Mouse (Mus musculus) gastrocnemius, postnatal 36 days (tissue): ENCODE results near the gene Sdk2. TPM values are rescaled to one million over a fixed set of nuclear protein-coding genes. Genes with fewer than 3 reads are reported as not detected.

Experiments
- DNase-seq, 2 experiments: peaks; one replicate each; pipeline ENCODE4 v3.0.0; 2022
- intact Hi-C: fragments of 180-260 bp; cut with DNase I; formaldehyde crosslinking; loops from one replicate; pipeline ENCODE4 v1.15.1; 2025
- total RNA-seq, 2 experiments: library from RNA; stranded (reverse); gene quantifications; 2 replicates each; pipeline ENCODE4 v1.2.3; 2021

The Sdk2 gene
- total RNA-seq, 2 experiments from 2014 or later: 0.54 to 0.59 TPM

DNA sequence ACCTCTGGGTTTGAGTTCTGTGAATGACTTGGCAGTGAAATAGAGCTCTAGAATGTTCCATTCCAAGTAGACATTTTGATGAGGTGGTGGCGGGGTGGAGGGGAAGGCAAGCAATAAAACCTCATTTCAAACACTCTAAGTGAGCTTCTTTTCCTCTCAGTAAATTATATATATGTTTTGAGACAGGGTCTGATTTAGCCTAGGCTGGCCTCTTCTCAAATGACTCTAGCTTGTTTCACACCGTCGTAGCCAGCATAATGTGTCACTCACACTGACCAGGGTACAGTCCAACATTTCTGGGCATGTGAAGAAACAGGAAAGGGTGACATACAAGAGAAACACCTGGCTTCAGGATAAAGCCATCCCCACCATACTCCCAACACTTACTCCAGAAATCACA, 68.1 kb downstream of the Sdk2 start:
- intact Hi-C loops: no loop called here
- DNase-seq: no peak

DNA sequence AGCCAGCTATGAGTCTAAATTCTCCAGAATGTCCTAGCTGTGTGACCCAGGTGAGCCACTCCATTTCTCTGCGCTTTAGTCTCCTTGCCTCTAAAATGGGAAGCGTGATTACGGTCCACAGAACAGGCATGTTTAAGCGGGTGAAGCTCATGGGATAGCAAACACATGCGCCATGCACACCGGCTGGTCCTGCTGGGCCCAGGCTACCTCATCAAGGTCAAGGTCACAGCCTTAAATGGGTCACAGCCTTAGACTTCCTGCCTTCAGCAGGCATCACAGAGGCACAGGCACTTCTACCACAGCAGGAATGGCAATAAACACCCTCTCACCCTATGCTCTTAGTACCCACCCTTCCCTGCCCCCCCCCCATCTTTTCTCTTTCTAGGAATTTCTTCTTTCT, 72.9 kb downstream of the Sdk2 start:
- intact Hi-C loops: loop anchor here (5.0 kb wide), 1 partner anchor 73 kb away; the partner anchor contains the start of gene Sdk2
- no peak for DNase-seq

DNA sequence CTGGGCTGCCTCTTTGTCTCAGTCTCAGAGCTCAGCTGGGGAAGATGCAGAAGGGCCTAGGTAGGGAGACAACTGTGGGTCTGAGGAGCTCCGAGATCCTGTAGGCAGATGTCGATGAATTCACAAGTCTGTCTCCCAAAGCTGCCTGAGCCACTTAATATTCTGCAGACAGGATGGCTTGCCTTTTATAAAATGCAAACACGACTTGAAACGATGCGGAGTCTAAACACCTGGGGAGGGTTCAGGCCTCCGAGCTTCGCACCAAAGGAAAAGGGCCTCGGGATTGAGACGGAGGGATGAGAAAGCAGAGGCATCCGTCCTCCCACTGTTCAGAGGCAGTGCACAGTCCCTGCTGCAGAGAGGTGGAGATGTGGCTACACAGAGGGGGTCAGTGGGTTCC, 74.0 kb downstream of the Sdk2 start:
- intact Hi-C loops: loop anchor here (5.0 kb wide), 1 partner anchor 74 kb away; the partner anchor contains the start of gene Sdk2
- DNase-seq: no peak

DNA sequence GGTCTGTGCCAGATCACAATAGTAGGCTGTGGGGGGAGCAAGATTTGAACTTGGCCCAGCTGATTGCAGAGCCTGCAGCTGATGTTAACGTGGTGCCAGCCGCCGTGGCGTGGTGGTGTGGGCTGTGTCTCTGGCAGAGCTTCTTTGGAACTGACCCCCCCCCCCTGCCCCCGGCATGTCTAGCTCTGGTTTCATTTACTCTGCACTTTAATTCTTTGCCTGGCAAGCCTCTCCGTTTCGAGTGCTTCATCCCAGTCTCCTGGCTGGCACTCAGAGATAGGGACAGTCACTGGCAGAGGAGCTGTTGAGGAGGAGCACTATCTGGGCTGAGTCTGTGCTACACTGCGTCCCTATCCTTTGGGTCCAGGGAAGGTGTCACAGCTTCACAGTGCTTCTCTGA, 75.0 kb downstream of the Sdk2 start:
- intact Hi-C loops: loop anchor here (5.0 kb wide), 1 partner anchor 75 kb away; the partner anchor contains the start of gene Sdk2
- DNase-seq: peak in 1 of 2 experiments; percentile 9

DNA sequence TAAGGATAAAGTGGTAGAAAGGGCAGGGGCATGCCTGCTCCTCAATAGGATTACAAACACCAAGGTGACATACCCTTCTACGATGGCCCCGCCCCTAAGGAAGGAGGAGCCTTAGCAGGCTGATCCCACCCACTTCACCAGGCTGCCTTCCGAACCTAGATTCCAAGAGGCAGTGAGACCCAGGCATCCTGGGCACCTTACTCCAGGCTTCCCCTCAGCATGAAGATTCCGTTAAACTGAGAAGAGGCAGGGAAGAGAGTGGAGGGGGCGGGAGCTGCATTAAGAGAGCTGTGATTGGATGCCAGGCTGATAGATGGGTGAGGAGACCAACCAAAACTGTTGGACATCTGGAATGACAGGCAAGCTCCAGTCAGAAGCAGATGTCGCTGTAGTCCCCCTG, 76.4 kb downstream of the Sdk2 start:
- intact Hi-C loops: loop anchor here (5.0 kb wide), 1 partner anchor 77 kb away; the partner anchor contains the start of gene Sdk2
- DNase-seq: peak; percentile 41 to 62

DNA sequence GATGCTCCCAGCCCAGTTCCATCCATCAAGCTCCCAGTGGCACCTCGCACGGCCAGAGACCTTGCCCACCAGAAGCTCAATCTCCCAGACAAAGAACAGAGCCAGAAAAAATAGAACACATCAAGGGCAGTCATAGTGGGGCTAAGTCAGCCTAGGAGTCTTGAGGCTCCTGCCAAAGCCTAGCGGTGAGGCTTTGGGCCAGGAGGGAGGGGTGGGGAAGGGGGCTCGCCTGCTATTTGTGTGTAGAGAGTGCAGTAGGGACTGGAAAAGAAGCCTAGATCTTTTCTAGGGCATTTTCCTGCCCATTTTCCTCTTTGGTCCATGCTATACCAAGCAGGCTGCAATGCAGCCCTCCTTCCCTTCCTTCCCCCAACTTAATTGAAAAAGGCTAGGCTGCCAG, 76.8 kb downstream of the Sdk2 start:
- intact Hi-C loops: loop anchor here (5.0 kb wide), 1 partner anchor 77 kb away; the partner anchor contains the start of gene Sdk2
- no peak for DNase-seq

DNA sequence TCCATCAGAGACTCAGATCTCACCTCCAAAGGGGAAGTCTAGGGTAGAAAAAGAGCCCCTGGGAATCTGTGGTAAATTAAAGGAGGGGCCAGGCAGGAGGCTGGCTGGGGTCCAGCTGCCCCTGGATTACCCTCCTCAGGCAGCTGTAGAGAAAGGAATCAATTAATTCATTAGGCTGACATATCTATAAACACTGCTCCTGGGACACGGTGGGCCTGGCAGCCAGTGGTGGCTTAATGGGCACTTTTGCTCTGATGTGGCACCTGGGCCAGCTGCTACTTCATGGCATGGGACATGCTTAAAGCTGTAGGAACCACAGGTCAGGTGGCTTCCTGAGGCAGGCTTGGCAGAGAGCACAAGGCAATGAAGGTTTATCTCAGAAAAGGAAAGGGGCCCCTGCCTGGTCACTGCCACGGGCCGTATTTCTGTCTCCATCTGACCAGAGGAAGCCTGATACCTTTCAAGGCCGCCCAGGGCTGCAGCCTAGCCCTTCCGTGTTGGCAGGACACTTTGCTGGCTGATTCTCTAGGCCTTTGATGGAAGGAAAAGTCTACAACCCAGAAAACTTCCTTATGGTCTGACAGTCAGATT, 80.9 kb downstream of the Sdk2 start:
- DNase-seq: no peak
- intact Hi-C loops: no loop called here

DNA sequence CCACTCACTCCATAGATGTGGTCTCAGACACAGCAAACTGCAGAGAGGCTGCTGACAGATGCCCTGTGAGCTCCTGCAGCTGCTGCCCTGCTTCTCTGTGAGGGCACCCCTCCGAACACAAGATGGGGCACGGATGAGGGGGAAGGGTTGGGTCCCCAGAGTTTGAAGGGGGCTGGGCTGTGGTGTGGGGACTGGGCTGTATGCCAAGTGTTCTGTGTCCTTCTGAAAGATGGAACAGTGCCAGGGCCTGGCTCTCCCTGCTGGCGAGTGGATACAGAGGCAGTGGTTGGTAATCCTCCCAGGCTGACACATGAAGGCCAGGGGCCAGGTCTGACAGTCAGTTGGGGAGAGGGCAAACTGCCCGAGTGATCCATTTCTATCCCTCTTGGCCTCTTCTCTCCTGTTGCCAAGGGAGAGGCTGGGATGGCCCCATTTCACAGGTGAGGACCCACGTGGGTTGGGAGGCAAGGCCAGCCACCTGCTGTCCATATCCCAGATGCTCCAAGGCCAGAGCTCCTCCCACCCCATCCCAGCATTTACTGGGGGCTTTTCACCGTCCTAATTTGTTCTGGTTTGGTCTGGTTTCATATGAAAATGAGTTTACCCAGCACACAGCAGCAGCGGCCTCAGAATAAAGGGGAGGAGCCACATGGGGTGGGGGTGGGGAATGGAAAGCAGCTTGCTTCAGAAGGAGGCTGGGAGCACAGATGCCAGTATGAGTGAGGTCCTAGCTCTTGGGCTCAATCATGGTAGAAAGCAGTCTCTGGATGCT, 84.9 kb downstream of the Sdk2 start:
- intact Hi-C loops: no loop called here
- DNase-seq: no peak

DNA sequence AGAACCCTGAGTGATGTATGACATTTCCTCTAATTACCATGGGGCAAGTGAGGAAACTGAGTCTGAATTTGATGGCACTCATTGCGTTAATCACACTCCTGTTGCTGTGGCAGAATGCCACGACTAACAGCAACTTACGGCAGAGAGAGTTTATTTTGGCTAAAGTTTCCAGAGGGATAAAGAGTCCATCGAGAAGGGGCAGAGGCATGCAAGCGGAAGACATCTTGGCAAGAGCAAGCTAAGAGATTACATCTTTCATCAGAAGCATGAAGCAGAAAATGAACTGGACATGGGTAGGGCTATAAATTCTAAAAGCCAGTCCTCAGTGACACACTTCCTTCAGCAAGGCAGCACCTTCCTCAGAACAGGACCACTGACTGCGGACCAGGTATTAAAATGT, 85.8 kb downstream of the Sdk2 start:
- intact Hi-C loops: no loop called here
- DNase-seq: no peak

DNA sequence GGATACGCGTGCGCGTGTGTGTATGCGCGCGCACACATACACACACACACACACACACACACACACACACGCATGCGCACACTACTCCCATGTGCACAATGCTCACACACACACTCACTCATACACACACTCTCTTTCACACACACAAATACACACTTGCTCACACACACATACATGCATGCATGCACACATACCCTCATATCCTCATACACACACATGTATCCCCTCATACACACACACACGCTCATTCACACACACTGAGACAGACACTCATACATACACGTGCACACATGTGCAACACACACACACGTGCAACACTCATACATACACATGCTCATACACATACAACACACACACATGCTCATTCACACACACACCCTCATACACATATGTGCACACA, 88.5 kb downstream of the Sdk2 start:
- DNase-seq: no peak
- intact Hi-C loops: no loop called here

DNA sequence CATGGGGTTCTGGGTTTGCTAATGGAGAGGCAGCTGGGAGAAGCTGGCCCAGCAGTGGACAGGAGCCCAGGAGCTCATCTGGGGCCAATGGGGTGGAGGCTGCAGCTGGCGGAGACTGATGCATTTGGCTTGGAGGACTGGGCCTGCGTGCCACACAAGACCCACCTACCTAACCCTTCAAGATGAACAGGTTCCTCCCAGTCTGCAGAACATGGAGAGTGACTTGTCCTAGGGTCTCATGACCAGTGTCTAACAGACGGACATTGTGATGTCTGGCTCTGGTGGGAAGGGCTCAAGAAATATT, 91.2 kb downstream of the Sdk2 start:
- intact Hi-C loops: no loop called here
- no peak for DNase-seq

DNA sequence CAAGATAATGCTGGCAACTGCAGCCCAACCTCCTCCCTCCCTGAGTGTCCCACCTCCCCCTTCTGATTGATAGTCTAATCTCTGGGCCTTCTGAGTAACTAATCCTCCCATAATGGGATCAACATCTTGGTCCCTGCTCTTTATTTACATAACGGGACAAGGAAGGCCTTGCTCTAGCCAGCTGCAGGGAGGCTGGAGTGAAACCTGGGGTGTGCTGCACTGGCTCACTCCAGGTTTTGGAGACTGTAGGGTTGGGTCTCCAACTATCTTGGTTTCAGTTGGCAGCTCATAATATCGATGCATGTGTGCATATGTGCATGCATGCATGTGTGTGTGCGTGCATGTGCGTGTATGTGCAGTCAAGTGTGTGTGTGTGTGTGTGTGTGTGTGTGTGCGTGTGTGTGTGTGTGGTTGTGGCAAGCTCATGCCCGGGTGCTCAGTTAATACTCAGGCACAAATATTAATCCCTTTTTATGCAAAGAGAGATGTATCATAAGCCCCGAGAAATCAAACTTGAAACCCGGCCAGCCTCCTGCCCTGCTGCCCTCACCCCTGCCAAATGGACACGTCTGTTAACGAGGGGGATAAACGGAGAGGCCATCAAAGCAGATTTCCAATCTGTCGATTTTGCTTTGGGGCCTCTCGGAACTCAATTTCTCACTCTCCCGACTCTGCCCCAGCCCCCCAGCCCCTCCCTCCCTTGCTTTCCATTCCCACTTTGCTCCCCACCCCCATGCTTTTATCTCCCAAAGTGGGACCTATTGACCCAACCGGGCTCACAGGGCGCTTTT, 91.8 kb downstream of the Sdk2 start:
- no peak for DNase-seq
- intact Hi-C loops: no loop called here

DNA sequence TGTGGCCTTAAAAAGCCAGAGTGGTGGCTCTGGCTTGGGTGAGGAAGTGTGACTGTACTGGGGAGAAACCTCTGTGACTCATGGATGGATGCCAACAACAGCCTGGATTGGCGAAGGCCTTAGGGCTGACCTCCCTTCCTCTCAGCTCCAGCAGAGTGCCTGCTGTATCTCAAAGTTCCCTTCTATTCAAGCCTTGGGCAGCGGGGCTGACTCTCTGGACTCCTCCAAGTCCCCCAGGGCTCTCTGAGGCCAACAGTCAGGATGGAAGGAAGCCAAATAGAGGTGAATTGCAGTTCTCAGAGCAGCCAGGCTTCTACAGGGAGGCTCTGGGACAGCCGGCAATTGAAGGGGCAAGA, 94.4 kb downstream of the Sdk2 start:
- peak in 1 of 2 experiments; percentile 6 for DNase-seq
- intact Hi-C loops: no loop called here

DNA sequence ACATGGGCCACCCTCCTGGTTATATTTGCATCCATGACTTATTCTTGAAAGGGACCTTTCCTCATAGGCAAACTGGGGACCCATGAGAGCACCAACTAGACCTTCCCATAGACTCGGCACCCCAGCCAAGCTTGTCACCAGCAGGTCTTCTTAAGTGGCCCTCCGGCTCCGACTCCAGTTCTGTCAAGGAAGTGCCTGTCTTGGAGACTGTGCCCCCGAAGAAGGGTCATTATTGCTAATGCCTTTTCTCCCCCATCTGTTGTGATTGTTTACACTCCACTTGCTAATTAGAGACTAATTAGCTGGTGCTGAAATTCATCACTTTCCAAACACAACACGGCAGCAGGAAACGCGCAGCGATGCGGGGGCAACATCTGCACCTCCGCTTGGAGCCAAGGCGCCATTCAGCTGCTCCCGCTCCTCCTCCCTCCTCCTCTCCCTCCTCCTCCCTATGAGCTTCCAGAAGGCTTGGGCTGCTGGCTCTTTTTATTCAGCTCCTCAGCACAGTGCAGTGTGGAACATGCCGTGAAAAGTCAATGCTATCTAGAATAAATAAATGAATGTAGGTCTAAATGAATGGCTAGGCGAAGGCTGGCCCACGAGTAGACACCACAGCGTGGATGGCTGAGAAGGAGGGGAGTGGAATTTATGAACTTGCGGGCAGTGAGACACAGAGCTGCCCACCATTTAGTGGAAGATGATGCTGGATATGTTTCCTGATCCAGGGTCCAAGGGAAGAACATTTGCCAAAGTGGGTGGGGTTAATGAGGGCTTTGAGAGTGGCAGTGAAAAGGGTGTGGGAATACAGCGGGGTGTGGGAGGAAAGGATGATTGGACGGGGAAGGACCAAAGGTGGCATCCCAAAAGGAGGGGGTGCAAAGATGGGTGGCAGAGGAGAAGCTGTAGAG, 95.0 kb downstream of the Sdk2 start:
- no peak for DNase-seq
- intact Hi-C loops: no loop called here

DNA sequence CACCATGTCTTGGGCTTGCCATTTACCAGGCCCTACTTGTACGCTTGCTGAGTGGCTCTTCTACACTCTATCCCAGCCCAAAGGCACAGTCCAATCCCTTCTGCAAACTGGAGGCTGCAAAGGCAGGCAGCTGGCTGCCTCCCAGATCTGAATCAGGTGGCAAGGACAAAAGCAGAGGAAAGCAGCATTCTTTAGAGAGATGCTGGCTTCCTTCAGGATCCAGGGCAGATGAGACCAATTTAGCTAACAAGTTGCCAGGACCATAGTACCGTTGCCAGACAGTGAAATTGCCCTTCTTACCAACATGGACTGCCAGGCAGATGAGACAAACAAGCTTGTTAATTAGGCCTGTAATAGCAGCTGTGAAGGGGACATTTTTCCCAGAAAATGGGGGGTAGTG, 96.8 kb downstream of the Sdk2 start:
- no peak for DNase-seq
- intact Hi-C loops: no loop called here

DNA sequence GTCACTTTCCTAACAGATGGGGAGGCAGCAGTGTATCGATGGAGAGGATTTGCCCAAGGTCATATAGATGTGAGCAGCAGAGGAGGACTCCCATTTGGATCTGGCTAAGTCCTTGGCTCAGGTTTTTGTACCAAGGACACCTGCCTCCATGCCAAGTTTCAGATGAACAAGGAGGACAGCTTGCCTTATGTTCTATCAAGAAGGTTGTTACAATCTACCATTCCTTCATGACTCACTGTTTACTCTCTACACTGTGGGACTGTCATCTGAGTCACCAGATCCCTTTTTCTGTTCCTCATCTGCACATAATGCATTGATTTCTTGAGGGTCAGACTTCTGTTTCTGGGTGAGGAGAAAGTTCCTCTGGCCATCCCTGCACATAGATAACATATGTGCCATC, 101.6 kb downstream of the Sdk2 start:
- DNase-seq: no peak
- intact Hi-C loops: no loop called here

DNA sequence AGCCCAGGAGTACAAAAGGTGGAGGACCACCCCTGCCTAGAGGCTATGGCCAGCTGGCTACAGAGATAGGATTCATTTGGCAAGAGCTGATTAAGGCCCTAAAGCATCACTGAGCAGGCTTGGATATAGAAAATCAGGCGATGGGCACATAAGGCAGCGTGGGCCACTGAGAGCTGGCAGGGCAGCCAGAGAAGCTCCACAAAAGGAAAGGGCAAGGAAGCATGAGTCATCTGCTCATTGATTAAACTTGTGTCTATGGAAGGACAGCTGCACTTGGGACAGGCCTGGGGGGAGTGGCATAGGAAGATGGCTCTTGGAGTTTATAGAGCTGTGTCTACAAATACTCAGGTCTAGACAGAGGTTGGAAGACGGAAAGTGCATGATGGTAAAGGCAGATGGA, 104.1 kb downstream of the Sdk2 start:
- no peak for DNase-seq
- intact Hi-C loops: no loop called here

DNA sequence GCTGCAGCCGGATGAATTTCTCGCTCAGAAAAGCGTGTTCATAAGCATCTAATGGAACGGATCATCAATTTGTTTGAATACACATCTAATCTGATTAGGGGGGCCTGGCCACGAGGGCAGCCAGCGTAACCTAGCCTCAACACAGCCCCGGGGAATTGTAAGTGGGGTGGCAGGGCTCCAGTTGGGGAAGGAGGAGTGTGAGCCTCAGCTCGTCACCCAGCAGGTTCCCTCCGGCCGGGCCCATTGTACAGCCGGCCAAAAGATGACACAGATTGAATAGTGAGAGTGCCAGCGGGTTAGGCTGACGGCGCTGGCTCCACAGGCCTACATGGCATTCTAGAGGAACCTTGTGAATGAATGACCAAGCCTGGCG, 115.2 kb downstream of the Sdk2 start:
- intact Hi-C loops: no loop called here
- DNase-seq: no peak

DNA sequence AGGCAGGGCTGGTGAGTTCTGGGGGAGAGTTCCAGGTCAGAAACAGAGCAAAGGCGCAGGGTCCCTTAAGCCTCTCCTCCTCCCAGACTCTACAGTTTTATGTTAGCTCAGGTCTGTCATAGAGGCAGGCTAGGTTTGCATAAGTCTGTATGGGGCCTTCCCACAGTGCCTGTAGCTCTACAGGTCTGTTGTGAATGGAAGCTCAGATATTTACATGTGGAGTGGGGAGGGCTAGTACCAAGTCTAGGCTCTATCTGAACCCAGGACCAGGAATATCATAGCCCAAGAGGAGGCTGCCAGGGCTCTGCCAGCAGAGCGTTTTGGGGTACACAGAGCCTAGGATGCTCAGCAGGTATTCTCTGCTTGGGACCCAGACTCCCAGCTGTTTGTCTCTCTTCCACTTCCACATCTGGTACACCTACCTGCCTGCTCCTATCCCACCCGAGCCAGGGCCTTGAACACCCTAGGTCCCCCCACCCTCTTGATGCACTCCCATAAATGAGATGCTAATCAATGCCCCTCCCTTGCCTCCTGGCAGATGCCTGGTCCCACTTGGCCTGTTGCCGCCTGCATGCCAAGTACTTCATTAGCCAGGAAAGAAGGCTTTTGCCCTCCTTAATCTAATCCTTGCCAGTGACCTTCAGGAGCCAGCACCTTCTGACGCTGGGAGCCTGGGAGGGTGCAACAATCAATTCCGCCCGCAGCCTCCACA, 115.8 kb downstream of the Sdk2 start:
- intact Hi-C loops: no loop called here
- DNase-seq: no peak

DNA sequence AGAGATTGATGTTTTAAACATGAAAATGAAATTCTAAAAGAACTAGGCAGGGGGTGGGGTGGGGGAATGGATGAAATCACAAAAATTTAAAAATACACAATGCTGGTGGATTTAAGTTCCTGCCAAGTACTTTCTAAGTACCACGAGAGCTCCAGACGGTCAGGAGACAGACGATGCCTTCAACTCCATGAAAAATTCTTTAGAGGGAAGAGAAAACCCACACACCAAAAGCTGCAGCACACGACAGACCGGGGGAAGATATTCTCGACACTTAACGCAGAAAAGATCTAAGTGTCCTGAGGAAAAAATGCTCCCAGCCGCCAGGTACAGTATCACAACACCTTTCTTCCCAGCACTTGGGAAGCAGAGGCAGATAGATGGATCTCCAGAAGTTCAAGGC, 118.2 kb downstream of the Sdk2 start:
- intact Hi-C loops: no loop called here

More for the DNA sequence above, 118.2 kb downstream of the Sdk2 start:
- no peak for DNase-seq
